ENCODE assay signal across 8 mouse cellular contexts in the genomic region with DNA sequence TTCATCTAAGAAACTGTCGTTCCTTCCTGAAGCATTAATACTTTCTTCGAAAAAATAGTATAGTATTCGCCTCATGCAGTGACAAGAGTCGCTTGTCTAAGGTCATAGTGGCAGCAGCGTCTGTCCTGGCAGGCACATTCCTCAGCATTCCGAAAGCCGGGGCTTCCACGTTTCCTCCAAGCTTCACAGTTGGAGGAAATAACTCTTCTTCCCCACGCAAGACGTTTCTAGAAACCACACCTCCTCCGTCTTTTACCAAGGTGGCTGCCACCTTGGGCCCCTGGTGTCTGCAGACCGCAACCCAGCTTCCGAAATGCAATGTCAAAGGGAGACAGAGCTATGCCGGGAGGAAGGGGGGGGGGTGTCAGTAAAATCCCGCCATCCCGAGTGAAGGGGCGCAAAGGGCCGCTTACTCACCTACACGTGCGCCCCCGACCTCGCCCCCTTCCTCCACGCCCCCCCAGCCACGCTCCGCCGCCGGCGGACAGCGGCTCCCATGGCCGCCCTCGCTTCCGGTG. TPM values are rescaled to one million over a fixed set of nuclear protein-coding genes. Genes with fewer than 3 reads are reported as not detected.
DNase-seq lines count a peak whose midpoint lies in the region; ATAC-seq and TF ChIP-seq lines count a peak whose summit lies in the region.

No protein-coding gene starts in this region.

- ATAC-seq in lung, embryonic 14.5 days (ENCODE audit: insufficient read depth): no peak; the same call in 1 of the 2 replicates
- no peak for ATAC-seq in forebrain, embryonic 14.5 days
- ATAC-seq in limb, embryonic 13.5 days (ENCODE audit: low FRiP score, low read depth): peak; percentile 66; the same call in 1 of the 2 replicates

- TF ChIP-seq POLR2A in myocyte (IDR thresholded peaks at IDR 0.05; ENCODE audit: insufficient read length, low read depth): no peak

- peaks cover 34% of the 10 kb centered on the region for H3K36me3 ChIP-seq in lung, embryonic 14.5 days (ENCODE audit: insufficient read depth)
- H3K36me3 ChIP-seq in forebrain, embryonic 14.5 days (ENCODE audit: control insufficient read depth, insufficient read depth, low read length): peaks cover 28% of the 10 kb centered on the region
- peaks cover 26% of the 10 kb centered on the region for H3K36me3 ChIP-seq in limb, embryonic 13.5 days
- peaks cover 21% of the 10 kb centered on the region for H3K36me3 ChIP-seq in myocyte (ENCODE audit: control insufficient read depth, insufficient read depth)

- DNase-seq in adrenal gland, postnatal 36 days: peak; percentile 33 to 88
- DNase-seq in adrenal gland, postnatal 25 days: no peak
- peak; percentile 56 for DNase-seq in lung, embryonic 14.5 days
- DNase-seq in lung, postnatal 10 days: no peak
- no peak for DNase-seq in forebrain, embryonic 14.5 days (ENCODE audit: low spot score)
- no peak for DNase-seq in gastrocnemius, adult 18-20 months (ENCODE audit: low spot score)

- peaks cover 14% of the 10 kb centered on the region for H3K4me1 ChIP-seq in lung, embryonic 14.5 days (ENCODE audit: insufficient read depth)
- peaks cover 19% of the 10 kb centered on the region for H3K4me1 ChIP-seq in forebrain, embryonic 14.5 days (ENCODE audit: control insufficient read depth, insufficient read depth, low read length)
- H3K4me1 ChIP-seq in limb, embryonic 13.5 days: peaks cover 33% of the 10 kb centered on the region

- H3K4me3 ChIP-seq in lung, embryonic 14.5 days (ENCODE audit: low read depth, low read length): peak overlapping the region; percentile 97
- H3K4me3 ChIP-seq in forebrain, embryonic 14.5 days (ENCODE audit: low read depth, low read length): peak overlapping the region; percentile 90
- peak overlapping the region; percentile 76 for H3K4me3 ChIP-seq in limb, embryonic 13.5 days
- peak overlapping the region; percentile 59 for H3K4me3 ChIP-seq in myocyte

- H3K4me2 ChIP-seq in lung, embryonic 14.5 days: peak overlapping the region; percentile 78
- peak overlapping the region; percentile 56 for H3K4me2 ChIP-seq in forebrain, embryonic 14.5 days (ENCODE audit: low read length)
- H3K4me2 ChIP-seq in limb, embryonic 13.5 days (replicated peaks): peak overlapping the region; percentile 86
- H3K4me2 ChIP-seq in myocyte (ENCODE audit: low read depth): peak overlapping the region; percentile 90

- no peaks in the 10 kb centered on the region for H3K27me3 ChIP-seq in lung, embryonic 14.5 days (ENCODE audit: insufficient read depth, low read length)
- H3K27me3 ChIP-seq in forebrain, embryonic 14.5 days (replicated peaks; ENCODE audit: control insufficient read depth, insufficient read depth, low read length): no peaks in the 10 kb centered on the region
- H3K27me3 ChIP-seq in limb, embryonic 13.5 days: no peaks in the 10 kb centered on the region
- H3K27me3 ChIP-seq in myocyte (ENCODE audit: control insufficient read depth, insufficient read depth, insufficient read length): no peaks in the 10 kb centered on the region

- H3K27ac ChIP-seq in lung, embryonic 14.5 days (ENCODE audit: low read depth): peak overlapping the region; percentile 98
- H3K27ac ChIP-seq in forebrain, embryonic 14.5 days (ENCODE audit: low read depth, low read length): peak overlapping the region; percentile 97
- H3K27ac ChIP-seq in limb, embryonic 13.5 days: peak overlapping the region; percentile 94

- WGBS in lung, embryonic 14.5 days: under 1% methylated on average over 32 of the region's 32 CpGs
- WGBS in forebrain, embryonic 14.5 days: under 1% methylated on average over 32 of the region's 32 CpGs
- under 1% methylated on average over 30 of the region's 32 CpGs for WGBS in limb, embryonic 13.5 days

- no peak for TF ChIP-seq CTCF in lung, embryonic 14.5 days (IDR thresholded peaks at IDR 0.05; ENCODE audit: low read depth)

- peaks cover 50% of the 10 kb centered on the region for H3K79me2 ChIP-seq in myocyte (ENCODE audit: control insufficient read depth, insufficient read depth)

- H3K9ac ChIP-seq in lung, embryonic 14.5 days: peak overlapping the region; percentile 80
- peak overlapping the region; percentile 78 for H3K9ac ChIP-seq in forebrain, embryonic 14.5 days (ENCODE audit: low read length)
- H3K9ac ChIP-seq in limb, embryonic 13.5 days: peak overlapping the region; percentile 79

- H3K9me3 ChIP-seq in lung, embryonic 14.5 days (ENCODE audit: low read depth, low read length): no peaks in the 10 kb centered on the region
- no peaks in the 10 kb centered on the region for H3K9me3 ChIP-seq in forebrain, embryonic 14.5 days (replicated peaks; ENCODE audit: control insufficient read depth, low read length)
- H3K9me3 ChIP-seq in limb, embryonic 13.5 days: no peaks in the 10 kb centered on the region

- H3ac ChIP-seq in myocyte (ENCODE audit: control insufficient read depth, insufficient read length): peak overlapping the region; percentile 89

TF ChIP-seq in myocyte, 11 proteins besides CTCF, POLR2A, EP300 and RAD21:
- TF ChIP-seq TCF12 (IDR thresholded peaks at IDR 0.05; ENCODE audit: insufficient read depth, poor library complexity, severe bottlenecking): no peak
TF ChIP-seq in myocyte: peak in this region for 0.

RNA-seq across cellular contexts. Expression of a gene that starts 0.9 kb away (rescaled TPM):
- 10 to 100 TPM; 21.2 to 22.3 TPM for total RNA-seq in adrenal gland, postnatal 36 days (2021)
- total RNA-seq in adrenal gland, postnatal 25 days (2021): 23.9 and 27.9 TPM in 2 replicates
- polyA plus RNA-seq in lung, embryonic 14.5 days (2014; fragmentation: Nextera tagmentation; extraction: Ambion mirVana): 35.9 and 37.2 TPM in 2 replicates
- 34.1 and 48.5 TPM in 2 replicates for polyA plus RNA-seq in forebrain, embryonic 14.5 days (2014; fragmentation: Nextera tagmentation; extraction: Ambion mirVana)
- 42.9 and 43.5 TPM in 2 replicates for polyA plus RNA-seq in limb, embryonic 13.5 days (2015; fragmentation: Nextera tagmentation; extraction: Ambion mirVana)
- 1.7 TPM for polyA plus RNA-seq in myocyte (2012; fragmentation: generic; extraction: Trizol)
- 1 to 10 TPM; 8.9 to 9.0 TPM for total RNA-seq in gastrocnemius, adult 18-20 months (2021)

RNA-seq across cellular contexts. Expression of a gene that starts 40.5 kb away (rescaled TPM):
- 100 to 1,000 TPM; 366 to 395 TPM for total RNA-seq in adrenal gland, postnatal 36 days (2021)
- 332 and 408 TPM in 2 replicates for total RNA-seq in adrenal gland, postnatal 25 days (2021)
- polyA plus RNA-seq in lung, embryonic 14.5 days (2014; fragmentation: Nextera tagmentation; extraction: Ambion mirVana): 621 and 650 TPM in 2 replicates
- polyA plus RNA-seq in forebrain, embryonic 14.5 days (2014; fragmentation: Nextera tagmentation; extraction: Ambion mirVana): 540 and 656 TPM in 2 replicates
- 634 and 669 TPM in 2 replicates for polyA plus RNA-seq in limb, embryonic 13.5 days (2015; fragmentation: Nextera tagmentation; extraction: Ambion mirVana)
- polyA plus RNA-seq in myocyte (2012; fragmentation: generic; extraction: Trizol): 210 TPM
- 100 to 1,000 TPM; 267 to 285 TPM for total RNA-seq in gastrocnemius, adult 18-20 months (2021)

Comparison
In these comparisons a context has a peak if more than half of its experiments do, and no peak if none do; other contexts are left out.
1. DNase-seq: peak in adrenal gland, postnatal 36 days (2 of 2) and lung, embryonic 14.5 days (single experiment); none in adrenal gland, postnatal 25 days (single experiment), lung, postnatal 10 days (single experiment), forebrain, embryonic 14.5 days (single experiment) and gastrocnemius, adult 18-20 months (single experiment).
2. RNA of a gene that starts 0.9 kb away (polyA plus RNA-seq): 42.9 to 43.5 TPM in limb, embryonic 13.5 days, 35.9 to 37.2 TPM in lung, embryonic 14.5 days and 34.1 to 48.5 TPM in forebrain, embryonic 14.5 days; 1.7 TPM in myocyte (single experiment); every median in the first group is over 10 times any median in the second.
3. Peak in every context shown above with its lines, with median percentiles within 50 percentile points of each other: H3K27ac ChIP-seq, H3K4me2 ChIP-seq, H3K4me3 ChIP-seq and H3K9ac ChIP-seq.